Mouse (Mus musculus) induced T-regulatory cell, adult 2 months (primary cell): Measurements from ENCODE around the gene Rrn3.

Source experiments
- DNase-seq: peaks from one replicate; pipeline ENCODE4 v3.0.0-alpha.2; 2012; ENCODE audit warnings: low read depth

Rrn3 gene

GRCm38 (mm10) chr16:13851446-13851845 is 70.9 kb downstream of the Rrn3 start:
- no peak for DNase-seq

DNA sequence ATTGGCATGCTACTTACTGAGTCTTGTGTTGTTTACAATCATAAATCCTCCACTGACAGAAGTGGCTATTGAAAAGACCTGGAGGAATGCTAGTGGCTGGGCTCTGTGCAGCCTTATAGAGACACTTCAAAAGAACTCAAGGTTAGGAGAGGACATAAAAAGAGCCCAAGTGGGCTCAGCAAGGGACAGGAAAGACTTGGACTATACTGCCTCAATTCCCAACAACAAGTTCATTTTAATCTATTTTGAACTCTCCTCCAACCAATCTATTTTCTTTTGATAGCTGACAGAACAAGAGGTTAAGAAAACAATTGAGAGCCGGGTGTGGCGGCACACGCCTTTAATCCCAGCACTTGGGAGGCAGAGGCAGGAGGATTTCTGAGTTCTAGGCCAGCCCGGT is 73.4 kb downstream of the Rrn3 start:
- DNase-seq, result no peak
